Mouse (Mus musculus) hematopoietic stem cell, adult 5-6 weeks (primary cell): ENCODE results near the gene Zcchc2. TPM values are rescaled to one million over a fixed set of nuclear protein-coding genes. Genes with fewer than 3 reads are reported as not detected.

ENCODE experiments used
- ATAC-seq, 2 experiments: fragments of 125-278 bp in 1 of 2; replicated peaks in 1 of 2; 2 replicates each; pipeline ENCODE4 v1.8.0; 2016 to 2017; ENCODE audit warnings: inconsistent platforms in 2 of 2, mild to moderate bottlenecking in 2 of 2, moderate number of reproducible peaks in 2 of 2, low read depth in 1 of 2, moderate TSS enrichment in 1 of 2; ENCODE audit not compliant: low FRiP score in 2 of 2, poor library complexity in 2 of 2, severe bottlenecking in 2 of 2, insufficient read depth in 1 of 2, low TSS enrichment in 1 of 2
- total RNA-seq: library from RNA; stranded (forward); fragments of 172-1452, 232-1000 nt; gene quantifications from 2 replicates; pipeline ENCODE4 v1.2.3, GENCODE M21; 2017

Gene Zcchc2
- total RNA-seq, 1 experiment from 2014 or later: 28.2 TPM

- no peak for ATAC-seq
Observed at GRCm38 (mm10) chr1:106061185-106061910, 71.1 kb downstream of the Zcchc2 start.

DNA sequence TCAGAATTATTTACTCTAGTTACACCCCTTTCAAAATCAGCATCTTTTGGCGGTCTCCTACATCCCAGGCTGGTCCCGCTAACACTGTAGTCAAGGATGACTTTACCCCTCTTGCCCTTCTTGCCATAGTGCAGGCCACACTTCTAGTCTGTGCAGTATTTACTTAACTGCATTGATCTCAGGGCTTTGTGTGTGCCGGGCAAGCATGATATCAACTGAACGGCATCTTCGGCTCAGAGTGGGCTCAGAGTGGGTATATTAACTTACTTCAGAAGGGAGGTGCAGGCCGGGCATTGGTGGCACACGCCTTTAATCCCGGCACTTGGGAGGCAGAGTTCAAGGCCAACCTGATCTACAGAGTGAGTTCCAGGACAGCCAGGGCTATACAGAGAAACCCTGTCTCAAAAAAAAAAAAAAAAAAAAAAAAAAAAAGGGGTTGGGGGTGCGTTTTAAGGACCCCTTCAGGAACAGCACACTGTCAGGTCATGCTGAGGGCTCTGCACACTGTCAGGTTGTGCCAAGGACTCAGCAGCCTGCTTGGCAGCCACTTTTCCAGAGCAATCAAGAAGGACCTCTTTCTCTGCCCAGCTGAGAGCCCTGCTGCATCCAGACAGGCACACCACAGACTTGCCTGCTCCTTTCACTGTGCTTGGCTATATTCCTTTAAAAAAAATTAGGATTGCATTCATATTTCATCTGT is 72.8 kb downstream of the Zcchc2 start:
- ATAC-seq: no peak

- no peak for ATAC-seq
Observed at GRCm38 (mm10) chr1:106063591-106064170, 73.5 kb downstream of the Zcchc2 start.

DNA sequence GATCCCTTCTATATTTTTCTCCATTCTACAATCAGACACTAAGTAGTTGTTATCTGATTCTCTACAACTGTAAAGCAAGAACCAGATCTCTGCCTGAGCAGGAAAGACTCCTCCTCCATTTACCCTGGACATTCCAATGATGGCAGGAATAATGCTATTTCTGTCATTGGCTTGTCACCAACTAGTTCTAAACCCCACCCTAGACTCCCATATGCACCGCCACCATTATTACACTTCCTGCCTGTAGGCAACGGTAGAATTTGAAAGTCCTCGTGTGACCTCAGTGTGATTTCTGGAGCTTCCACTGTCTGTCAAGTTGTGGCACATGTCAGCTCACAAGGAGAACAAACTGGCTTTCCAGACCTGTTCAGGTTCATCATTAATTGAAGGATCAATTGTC is 74.1 kb downstream of the Zcchc2 start:
- no peak for ATAC-seq

DNA sequence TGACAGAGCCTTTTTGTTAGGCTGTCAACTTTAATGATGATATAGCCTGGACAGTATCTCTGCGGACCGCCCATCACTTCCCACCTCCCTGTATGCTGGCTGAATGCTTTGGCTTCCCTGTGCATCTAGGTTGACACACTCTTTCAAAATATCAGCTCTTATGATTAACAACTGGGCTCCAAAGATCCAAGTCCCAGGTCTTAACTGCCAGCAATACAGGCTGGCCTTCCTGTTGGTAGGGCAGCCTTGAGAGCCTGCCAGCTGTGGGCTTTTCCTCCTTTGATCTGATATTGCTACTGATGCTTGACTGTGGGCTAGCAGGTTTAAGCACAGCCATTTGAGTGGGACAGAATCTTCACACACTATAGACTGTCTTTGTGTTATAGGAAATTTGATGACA is 74.5 kb downstream of the Zcchc2 start:
- no peak for ATAC-seq

GRCm38 (mm10) chr1:106065679-106066078 is 75.5 kb downstream of the Zcchc2 start:
- ATAC-seq: peak in 1 of 2 experiments; percentile 43; a peak in 2 of 4 replicates

DNA sequence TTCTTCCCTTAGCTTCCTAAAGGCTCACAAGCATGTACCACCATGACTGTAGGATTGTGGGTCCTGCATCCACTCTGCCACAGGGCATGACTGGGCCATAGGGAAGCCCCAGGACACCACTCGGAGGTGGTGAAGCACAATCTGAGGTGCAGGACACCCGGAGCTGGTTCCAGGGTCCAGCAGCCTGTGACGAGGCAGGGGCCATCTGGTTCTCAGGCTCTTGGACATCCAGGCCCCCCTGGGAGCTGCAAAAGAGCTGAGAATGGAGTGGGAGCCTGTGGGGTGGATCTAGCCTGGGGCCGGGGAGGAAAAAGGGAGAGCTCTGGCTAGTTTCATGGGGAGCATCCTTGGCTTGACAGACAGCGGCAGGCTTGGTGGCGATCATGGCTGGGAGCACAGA is 77.1 kb downstream of the Zcchc2 start:
- no peak for ATAC-seq

DNA sequence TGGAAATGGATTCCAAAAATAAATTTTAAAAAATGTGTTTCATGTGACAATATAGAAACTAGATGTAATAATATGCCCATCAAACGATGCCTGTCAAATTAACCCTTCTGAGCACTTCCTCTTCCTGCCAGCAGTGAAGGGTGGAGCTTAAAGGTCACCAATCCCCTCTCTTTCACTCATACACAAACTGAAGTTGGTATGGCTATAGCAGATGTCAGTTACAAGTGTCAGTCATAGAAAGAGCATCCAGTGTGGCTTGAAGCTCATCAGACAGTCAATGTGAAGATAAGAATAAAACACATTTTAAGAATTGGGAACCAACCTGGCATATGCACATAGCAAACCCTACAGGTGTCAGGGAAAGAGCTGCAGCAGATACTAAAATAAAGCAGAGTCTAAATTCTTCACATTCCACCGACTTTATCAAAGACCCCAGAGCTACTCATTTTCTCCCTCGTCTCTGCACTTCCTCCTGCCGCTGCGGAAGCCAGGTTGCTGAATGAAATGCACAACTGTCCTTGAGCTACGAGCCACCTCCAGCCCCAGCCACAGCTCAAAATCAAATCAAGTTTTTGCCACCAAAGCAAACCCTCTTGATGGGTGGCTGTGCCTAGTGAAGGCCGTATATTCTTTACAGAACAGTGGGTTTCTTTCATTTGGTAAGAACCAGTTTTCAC is 79.8 kb downstream of the Zcchc2 start:
- ATAC-seq: no peak

- ATAC-seq: no peak
Observed at GRCm38 (mm10) chr1:106070814-106071213, 80.6 kb downstream of the Zcchc2 start.

DNA sequence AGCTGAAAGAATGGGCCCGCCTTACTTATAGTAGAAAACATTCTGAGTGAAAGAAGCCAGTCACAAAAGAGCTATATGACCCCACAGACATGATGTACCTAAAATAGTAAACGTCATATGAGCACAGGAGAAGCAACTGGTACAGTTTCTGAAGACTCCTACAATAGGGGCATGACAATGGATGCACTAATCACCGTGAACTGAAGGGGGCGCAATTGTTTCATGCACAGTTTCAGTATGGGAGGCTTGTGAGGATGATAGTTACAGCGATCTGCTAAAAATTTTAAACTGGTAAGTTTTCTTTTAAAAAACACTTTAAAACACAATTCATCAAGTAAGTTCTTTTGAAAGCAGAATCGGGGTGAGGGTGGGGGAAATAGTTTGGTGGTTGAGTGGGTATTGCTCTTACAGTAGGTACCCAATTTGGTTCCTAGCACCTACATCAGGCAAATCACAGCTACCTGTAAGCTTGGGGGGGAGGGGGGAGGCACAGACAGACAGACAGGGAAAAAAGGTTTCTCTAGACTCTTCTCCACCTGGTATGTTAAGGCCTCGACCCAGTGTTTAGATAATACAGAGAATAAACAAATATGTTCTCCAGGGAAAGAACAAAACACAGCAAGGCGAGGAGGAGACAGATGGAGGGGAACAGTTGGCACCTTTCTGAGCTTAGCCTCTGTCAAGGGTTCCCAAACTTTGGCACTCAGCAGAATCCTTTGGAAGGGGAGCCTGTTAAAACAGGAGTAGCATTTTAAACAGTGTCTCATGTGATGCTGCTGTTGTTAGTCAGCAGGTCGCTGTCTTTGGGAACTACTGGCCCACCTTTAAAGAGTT is 81.2 kb downstream of the Zcchc2 start:
- ATAC-seq: peak; percentile 77 to 82; a peak in 3 of 4 replicates

GRCm38 (mm10) chr1:106072071-106072440 is 81.8 kb downstream of the Zcchc2 start:
- no peak for ATAC-seq

DNA sequence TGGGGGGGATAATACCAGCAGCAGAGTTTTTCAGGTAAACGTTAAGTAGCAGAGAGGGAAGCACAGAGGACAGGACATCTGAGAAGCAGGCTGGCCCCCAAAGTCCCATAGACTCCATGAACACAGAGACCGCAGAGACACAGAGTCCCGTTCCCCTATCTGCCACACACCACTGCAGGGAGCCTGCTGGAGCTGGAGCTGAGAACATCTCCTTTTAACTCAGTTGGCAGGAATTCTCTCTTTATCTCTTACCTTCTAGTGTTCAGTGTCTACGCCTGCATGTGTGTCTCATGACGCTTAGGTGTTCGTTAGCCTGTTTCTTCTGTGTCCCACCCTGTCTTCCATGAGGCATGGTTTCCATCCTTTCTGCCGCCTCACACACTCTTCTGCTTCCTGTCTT is 83.0 kb downstream of the Zcchc2 start:
- no peak for ATAC-seq

DNA sequence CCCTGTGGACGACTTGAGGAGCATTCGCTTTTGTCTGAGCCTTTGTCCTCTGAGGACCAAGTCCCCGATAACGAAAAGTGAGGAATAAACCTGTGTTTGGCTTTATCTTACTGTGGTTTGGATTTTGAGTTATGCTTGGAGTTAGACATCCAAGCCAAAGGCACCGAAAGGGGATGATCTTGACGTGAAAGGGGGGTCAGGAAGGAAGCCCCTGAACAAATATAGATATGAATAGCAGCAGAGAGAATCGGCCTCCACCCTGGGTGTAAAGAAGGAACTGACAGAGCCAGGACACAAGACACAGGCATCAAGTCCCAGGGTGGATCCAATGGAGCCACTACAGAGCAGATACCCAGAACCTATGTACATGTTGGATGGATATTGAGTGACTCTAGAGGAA is 83.9 kb downstream of the Zcchc2 start:
- ATAC-seq: no peak

DNA sequence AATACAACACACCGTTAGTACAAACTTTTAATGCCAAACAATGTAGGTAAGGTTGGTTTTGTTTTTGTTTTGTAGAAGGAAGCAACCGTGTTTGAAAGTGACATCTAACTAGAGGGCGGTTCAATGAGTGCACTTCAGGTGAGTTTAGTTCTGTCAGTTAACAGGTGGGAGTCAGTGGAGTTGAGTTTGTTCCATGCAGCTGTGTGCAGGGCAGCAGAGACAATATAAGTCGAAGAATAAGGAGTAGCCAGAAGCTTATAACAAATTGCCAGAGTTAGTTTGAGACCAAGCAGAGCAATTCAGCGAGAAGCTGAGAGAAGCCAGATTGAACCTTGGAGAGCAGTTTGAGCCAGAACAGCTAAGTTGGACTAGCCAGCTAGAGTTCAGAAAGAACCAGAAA is 84.5 kb downstream of the Zcchc2 start:
- ATAC-seq: no peak

GRCm38 (mm10) chr1:106076641-106077040 is 86.4 kb downstream of the Zcchc2 start:
- no peak for ATAC-seq

GRCm38 (mm10) chr1:106077166-106077565 is 87.0 kb downstream of the Zcchc2 start:
- no peak for ATAC-seq
